Mouse (Mus musculus) ES-E14 (cell line): ENCODE results near the gene Slc38a7. TPM values are rescaled to one million over a fixed set of nuclear protein-coding genes. Genes with fewer than 3 reads are reported as not detected.

Experiments
- DNase-seq: peaks from one replicate; pipeline ENCODE4 v3.0.0-alpha.2; 2013; ENCODE audit warnings: low read depth, low spot score
- H3K27ac ChIP-seq: 2 replicates; pipeline ENCODE4 v1.5.1; 2012; ENCODE audit warnings: low read depth, mild to moderate bottlenecking, low read length, moderate library complexity, mixed read lengths; ENCODE audit not compliant: poor library complexity, insufficient read depth, severe bottlenecking
- H3K36me3 ChIP-seq: 2 replicates; pipeline ENCODE4 v1.6.1; 2012; ENCODE audit warnings: mild to moderate bottlenecking, low read length, moderate library complexity, mixed read lengths; ENCODE audit not compliant: control insufficient read depth, poor library complexity, insufficient read depth, severe bottlenecking
- H3K4me1 ChIP-seq, 2 experiments: fragments of 150-350 bp in 1 of 2; sonication (generic) in 1 of 2; 2 replicates each; pipeline ENCODE4 v1.6.1; 2012; ENCODE audit warnings: low read length in 2 of 2, mild to moderate bottlenecking in 1 of 2, mixed read lengths in 1 of 2; ENCODE audit not compliant: control insufficient read depth in 2 of 2, insufficient read depth in 2 of 2, poor library complexity in 1 of 2
- H3K4me3 ChIP-seq, 2 experiments: fragments of 150-350 bp in 1 of 2; sonication (generic) in 1 of 2; 2 replicates each; pipeline ENCODE4 v1.5.1; 2012; ENCODE audit warnings: low read length in 2 of 2, low read depth in 1 of 2, mild to moderate bottlenecking in 1 of 2, mixed read lengths in 1 of 2; ENCODE audit not compliant: insufficient read depth in 1 of 2, poor library complexity in 1 of 2, severe bottlenecking in 1 of 2
- H3K9ac ChIP-seq: 2 replicates; pipeline ENCODE4 v1.6.1; 2012; ENCODE audit warnings: low read depth, mild to moderate bottlenecking, low read length, mixed read lengths; ENCODE audit not compliant: poor library complexity, insufficient read depth, severe bottlenecking
- H3K9me3 ChIP-seq: fragments of 150-350 bp; sonication (generic); 2 replicates; pipeline ENCODE4 v1.6.1; 2012; ENCODE audit warnings: low read depth, mild to moderate bottlenecking, low read length; ENCODE audit not compliant: control insufficient read depth, insufficient read depth
- CHD2 ChIP-seq: IDR thresholded peaks from 2 replicates; pipeline ENCODE4 v1.6.1; 2014; ENCODE audit warnings: mild to moderate bottlenecking, low read depth, low read length, inconsistent platforms
- HCFC1 ChIP-seq: IDR thresholded peaks from 2 replicates; pipeline ENCODE4 v1.6.1; 2012; ENCODE audit warnings: low read length, inconsistent platforms, borderline replicate concordance; ENCODE audit not compliant: insufficient read depth
- MAFK ChIP-seq: IDR thresholded peaks from 2 replicates; pipeline ENCODE4 v1.6.1; 2014; ENCODE audit warnings: mild to moderate bottlenecking, low read depth, low read length, inconsistent platforms; ENCODE audit not compliant: insufficient read depth
- ZC3H11A ChIP-seq: IDR thresholded peaks from 2 replicates; pipeline ENCODE4 v1.6.1; 2012; ENCODE audit warnings: low read depth, mild to moderate bottlenecking, inconsistent platforms, low read length, borderline replicate concordance
- ZNF384 ChIP-seq: IDR thresholded peaks from 2 replicates; pipeline ENCODE4 v1.6.1; 2012; ENCODE audit warnings: low read depth, low read length, inconsistent platforms
- in situ Hi-C, 2 experiments: fragments of 600-800 bp; cut with MboI; formaldehyde crosslinking; loops; one replicate each; pipeline ENCODE4 v1.15.1; 2025; ENCODE audit warnings: low sequenced_read_pairs in 2 of 2, inconsistent platforms in 1 of 2; ENCODE audit not compliant: unreplicated experiment in 2 of 2
- total RNA-seq: library from RNA; depleted of rRNA; stranded (reverse); fragments of 300-350 nt; gene quantifications from 2 replicates; pipeline ENCODE4 v1.2.3, GENCODE M21; 2012

Gene Slc38a7
- total RNA-seq, 1 experiment: 47.9 TPM

- Histone ChIP-seq H3K9me3 (no peaks in the 10 kb centered on the region), H3K4me3 (peak overlapping the region in 1 of 2 experiments; percentile 20; a peak in 1 of 4 replicates), H3K4me1 (peaks cover 0 to 6% of the 10 kb centered on the region in 2 experiments; a peak in 1 of 4 replicates), H3K36me3 (0 out of 2 replicates have a peak, but pooled peaks cover 2% of the 10 kb centered on the region), H3K9ac (0 out of 2 replicates have a peak overlapping the region, but pooled peaks have one; percentile 22), H3K27ac (no peak overlapping the region)
- in situ Hi-C loops: no loop called here
- TF ChIP-seq ZNF384 (no peak), ZC3H11A (no peak), MAFK (no peak), HCFC1 (no peak), CHD2 (no peak)
- DNase-seq: no peak
Observed at GRCm38 (mm10) chr8:95884491-95884890, 31.2 kb upstream of the Slc38a7 start.

DNA sequence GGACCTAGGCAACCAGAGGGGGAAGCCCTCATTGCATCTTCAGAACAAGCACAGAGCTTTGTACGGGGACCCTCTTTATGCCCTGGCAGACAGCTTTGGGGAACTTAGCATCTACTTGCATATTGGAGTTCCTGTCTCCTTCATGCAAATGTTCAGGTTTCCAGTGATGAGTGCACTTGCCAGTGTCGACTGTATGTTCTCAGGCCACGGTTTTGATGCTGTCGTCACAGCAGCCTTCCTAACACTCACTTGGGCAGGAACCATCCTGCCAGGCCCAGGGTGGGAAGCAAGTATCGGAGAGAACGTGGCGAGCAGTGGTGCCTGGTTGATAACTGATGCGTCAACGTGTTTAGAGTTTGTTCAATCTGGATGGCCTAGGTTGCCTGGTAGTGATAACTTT lies 28.9 kb upstream of the Slc38a7 start:
- in situ Hi-C loops: no loop called here
- TF ChIP-seq ZC3H11A (no peak), MAFK (no peak), CHD2 (no peak), HCFC1 (no peak), ZNF384 (no peak)
- no peak overlapping the region for H3K27ac ChIP-seq
- no peak for DNase-seq
- H3K9ac ChIP-seq: no peak overlapping the region
- H3K4me3 ChIP-seq: no peak overlapping the region
- H3K9me3 ChIP-seq: no peaks in the 10 kb centered on the region
- peaks cover 0 to 11% of the 10 kb centered on the region in 2 experiments; a peak in 3 of 4 replicates for H3K4me1 ChIP-seq
- H3K36me3 ChIP-seq: peaks cover 8% of the 10 kb centered on the region

GRCm38 (mm10) chr8:95881576-95881975 lies 28.2 kb upstream of the Slc38a7 start:
- TF ChIP-seq CHD2 (no peak), ZNF384 (no peak), MAFK (no peak), ZC3H11A (no peak), HCFC1 (no peak)
- Histone ChIP-seq H3K27ac (no peak overlapping the region), H3K9me3 (no peaks in the 10 kb centered on the region), H3K36me3 (peaks cover 12% of the 10 kb centered on the region), H3K9ac (no peak overlapping the region), H3K4me1 (peaks cover 0 to 11% of the 10 kb centered on the region in 2 experiments; a peak in 3 of 4 replicates), H3K4me3 (no peak overlapping the region)
- no peak for DNase-seq
- in situ Hi-C loops: no loop called here

DNA sequence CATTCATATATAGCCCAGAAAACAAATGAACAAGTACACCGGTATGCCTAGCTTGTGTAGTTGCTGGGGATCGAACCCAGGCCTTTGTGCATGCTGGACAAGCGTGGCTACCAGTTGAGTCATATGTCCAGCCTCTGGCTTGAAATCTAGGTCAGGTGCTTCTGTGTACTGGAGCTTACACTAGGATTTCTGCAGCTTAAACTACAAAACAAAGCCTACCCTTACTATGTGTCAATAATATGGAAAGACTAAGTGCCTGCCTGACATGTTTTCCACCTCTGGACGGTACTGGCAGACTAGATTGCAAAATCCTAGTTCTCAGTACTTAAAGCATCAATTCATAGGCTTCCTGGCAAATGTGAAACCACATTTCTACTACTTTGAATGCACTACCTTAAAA lies 26.5 kb upstream of the Slc38a7 start:
- DNase-seq: no peak
- Histone ChIP-seq H3K4me1 (peaks cover 0 to 10% of the 10 kb centered on the region in 2 experiments; a peak in 3 of 4 replicates), H3K9me3 (no peaks in the 10 kb centered on the region), H3K4me3 (no peak overlapping the region), H3K27ac (no peak overlapping the region), H3K9ac (no peak overlapping the region), H3K36me3 (peaks cover 22% of the 10 kb centered on the region)
- TF ChIP-seq ZC3H11A (no peak), ZNF384 (no peak), MAFK (no peak), CHD2 (no peak), HCFC1 (no peak)
- in situ Hi-C loops: no loop called here
